Mouse (Mus musculus): ENCODE data around the gene Car15. TPM values are rescaled to one million over a fixed set of nuclear protein-coding genes. Genes with fewer than 3 reads are reported as not detected.

Car15 gene
- polyA plus RNA-seq, 1 experiment from 2014 or later, result 0.52 TPM

GRCm38 (mm10) chr16:17832821-17833220, 5.3 kb downstream of the Car15 start, which contains the start of gene B830017H08Rik:
Gene B830017H08Rik (plus strand): TSS chr16:17833121.
- TF ChIP-seq CTCF (IDR thresholded peaks at IDR 0.05; ENCODE audit: low read depth) (no peak), EP300 (IDR thresholded peaks at IDR 0.05; ENCODE audit: low read depth) (no peak)
- DNase-seq (no peak), ATAC-seq (no peak)
- Histone ChIP-seq H3K9ac (replicated peaks) (no peak within 1 kb of the TSS), H3K27me3 (ENCODE audit: insufficient read depth, low read length) (peaks cover 69% of the 10 kb centered on the region), H3K27ac (ENCODE audit: low read depth) (no peak within 1 kb of the TSS), H3K4me3 (ENCODE audit: low read depth, low read length) (peak within 1 kb of the TSS; percentile 47), H3K36me3 (replicated peaks; ENCODE audit: insufficient read depth, low read length) (no peaks in the 10 kb centered on the region), H3K4me2 (ENCODE audit: low read depth, low read length) (peak within 1 kb of the TSS; percentile 73), H3K4me1 (ENCODE audit: insufficient read depth) (peaks cover 6% of the 10 kb centered on the region; the same call in 1 of the 2 replicates), H3K9me3 (ENCODE audit: low read length) (no peaks in the 10 kb centered on the region)
- 30% methylated on average over 7 of the region's 7 CpGs for WGBS (ENCODE audit: insufficient replicate concordance)

GRCm38 (mm10) chr16:17831781-17832180, 6.4 kb downstream of the Car15 start:
- WGBS (ENCODE audit: insufficient replicate concordance), result 17% methylated on average over 11 of the region's 11 CpGs
- Histone ChIP-seq H3K9ac (replicated peaks) (no peak overlapping the region), H3K36me3 (replicated peaks; ENCODE audit: insufficient read depth, low read length) (no peaks in the 10 kb centered on the region), H3K27ac (ENCODE audit: low read depth) (no peak overlapping the region), H3K9me3 (ENCODE audit: low read length) (no peaks in the 10 kb centered on the region), H3K27me3 (ENCODE audit: insufficient read depth, low read length) (peaks cover 69% of the 10 kb centered on the region), H3K4me2 (ENCODE audit: low read depth, low read length) (no peak overlapping the region), H3K4me1 (ENCODE audit: insufficient read depth) (peaks cover 6% of the 10 kb centered on the region; the same call in 1 of the 2 replicates), H3K4me3 (ENCODE audit: low read depth, low read length) (no peak overlapping the region)
- TF ChIP-seq CTCF (IDR thresholded peaks at IDR 0.05; ENCODE audit: low read depth) (peak; percentile 37), EP300 (IDR thresholded peaks at IDR 0.05; ENCODE audit: low read depth) (no peak)
- no peak for ATAC-seq
- no peak for DNase-seq

- Histone ChIP-seq H3K9ac (replicated peaks) (no peak overlapping the region), H3K4me2 (ENCODE audit: low read depth, low read length) (no peak overlapping the region), H3K36me3 (replicated peaks; ENCODE audit: insufficient read depth, low read length) (no peaks in the 10 kb centered on the region), H3K27ac (ENCODE audit: low read depth) (no peak overlapping the region), H3K4me3 (ENCODE audit: low read depth, low read length) (no peak overlapping the region), H3K9me3 (ENCODE audit: low read length) (no peaks in the 10 kb centered on the region), H3K4me1 (ENCODE audit: insufficient read depth) (peaks cover 6% of the 10 kb centered on the region; the same call in 1 of the 2 replicates), H3K27me3 (ENCODE audit: insufficient read depth, low read length) (peaks cover 58% of the 10 kb centered on the region)
- 59% methylated on average over 10 of the region's 10 CpGs for WGBS (ENCODE audit: insufficient replicate concordance)
- DNase-seq (no peak), ATAC-seq (no peak)
- TF ChIP-seq CTCF (IDR thresholded peaks at IDR 0.05; ENCODE audit: low read depth) (no peak), EP300 (IDR thresholded peaks at IDR 0.05; ENCODE audit: low read depth) (no peak)
Observed at GRCm38 (mm10) chr16:17830385-17831178, 7.6 kb downstream of the Car15 start.

- no peaks in the 10 kb centered on the region for H3K9me3 ChIP-seq (ENCODE audit: low read length)
- H3K4me1 ChIP-seq (ENCODE audit: insufficient read depth), result peaks cover 6% of the 10 kb centered on the region; the same call in 1 of the 2 replicates
- no peak for TF ChIP-seq CTCF (IDR thresholded peaks at IDR 0.05; ENCODE audit: low read depth)
- TF ChIP-seq EP300 (IDR thresholded peaks at IDR 0.05; ENCODE audit: low read depth), result no peak
- peaks cover 41% of the 10 kb centered on the region for H3K27me3 ChIP-seq (ENCODE audit: insufficient read depth, low read length)
- H3K4me2 ChIP-seq (ENCODE audit: low read depth, low read length), result no peak overlapping the region
- no peak overlapping the region for H3K27ac ChIP-seq (ENCODE audit: low read depth)
- DNase-seq, result no peak
- no peak overlapping the region for H3K9ac ChIP-seq (replicated peaks)
- no peak for ATAC-seq
- WGBS (ENCODE audit: insufficient replicate concordance), result 77% methylated on average over 3 of the region's 3 CpGs
- no peaks in the 10 kb centered on the region for H3K36me3 ChIP-seq (replicated peaks; ENCODE audit: insufficient read depth, low read length)
- no peak overlapping the region for H3K4me3 ChIP-seq (ENCODE audit: low read depth, low read length)
Observed at GRCm38 (mm10) chr16:17828867-17829266, 9.3 kb downstream of the Car15 start.

- 42% methylated on average over 2 of the region's 2 CpGs for WGBS (ENCODE audit: insufficient replicate concordance)
- DNase-seq (no peak), ATAC-seq (no peak)
- no peaks in the 10 kb centered on the region for H3K36me3 ChIP-seq (replicated peaks; ENCODE audit: insufficient read depth, low read length)
- no peak for TF ChIP-seq CTCF (IDR thresholded peaks at IDR 0.05; ENCODE audit: low read depth)
- no peak for TF ChIP-seq EP300 (IDR thresholded peaks at IDR 0.05; ENCODE audit: low read depth)
- no peak overlapping the region for H3K4me3 ChIP-seq (ENCODE audit: low read depth, low read length)
- H3K27ac ChIP-seq (ENCODE audit: low read depth), result no peak overlapping the region
- 0 out of 2 replicates have a peak, but pooled peaks cover 2% of the 10 kb centered on the region for H3K4me1 ChIP-seq (ENCODE audit: insufficient read depth)
- H3K9me3 ChIP-seq (ENCODE audit: low read length), result no peaks in the 10 kb centered on the region
- no peak overlapping the region for H3K9ac ChIP-seq (replicated peaks)
- H3K27me3 ChIP-seq (ENCODE audit: insufficient read depth, low read length), result peaks cover 41% of the 10 kb centered on the region
- H3K4me2 ChIP-seq (ENCODE audit: low read depth, low read length), result no peak overlapping the region
Observed at GRCm38 (mm10) chr16:17828229-17828628, 9.9 kb downstream of the Car15 start.

- Histone ChIP-seq H3K4me2 (ENCODE audit: low read depth, low read length) (no peak overlapping the region), H3K27ac (ENCODE audit: low read depth) (no peak overlapping the region), H3K36me3 (replicated peaks; ENCODE audit: insufficient read depth, low read length) (no peaks in the 10 kb centered on the region), H3K9me3 (ENCODE audit: low read length) (no peaks in the 10 kb centered on the region), H3K27me3 (ENCODE audit: insufficient read depth, low read length) (peaks cover 24% of the 10 kb centered on the region), H3K4me3 (ENCODE audit: low read depth, low read length) (no peak overlapping the region), H3K4me1 (ENCODE audit: insufficient read depth) (no peaks in the 10 kb centered on the region), H3K9ac (replicated peaks) (no peak overlapping the region)
- TF ChIP-seq EP300 (IDR thresholded peaks at IDR 0.05; ENCODE audit: low read depth) (no peak), CTCF (IDR thresholded peaks at IDR 0.05; ENCODE audit: low read depth) (no peak)
- ATAC-seq (no peak), DNase-seq (no peak)
- 65% methylated on average over 2 of the region's 2 CpGs for WGBS (ENCODE audit: insufficient replicate concordance)
Observed at GRCm38 (mm10) chr16:17826500-17826899, 11.7 kb downstream of the Car15 start.
